Mouse (Mus musculus) CH12.LX (cell line): ENCODE measurements around the gene S1pr3. TPM values are rescaled to one million over a fixed set of nuclear protein-coding genes. Genes with fewer than 3 reads are reported as not detected.

Experiments used
- DNase-seq: peaks from one replicate; pipeline ENCODE4 v3.0.0-alpha.2; 2013; ENCODE audit errors: extremely low read depth
- H3K27ac ChIP-seq: 2 replicates; pipeline ENCODE4 v1.5.1; 2012; ENCODE audit warnings: low read depth, mild to moderate bottlenecking, control low read depth, moderate library complexity; ENCODE audit not compliant: insufficient read depth
- H3K27me3 ChIP-seq: replicated peaks from 2 replicates; pipeline ENCODE3; 2012; ENCODE audit warnings: inconsistent platforms
- H3K36me3 ChIP-seq, 2 experiments: replicated peaks in 1 of 2; 2 replicates each; pipeline versions ENCODE3 to v1.6.1; 2012; ENCODE audit warnings: inconsistent platforms in 1 of 2, low read length in 1 of 2, mild to moderate bottlenecking in 1 of 2, mixed read lengths in 1 of 2, moderate library complexity in 1 of 2; ENCODE audit not compliant: control insufficient read depth in 1 of 2, insufficient read depth in 1 of 2
- H3K4me1 ChIP-seq, 2 experiments: 2 replicates each; pipeline ENCODE4 v1.6.1; 2012; ENCODE audit warnings: inconsistent platforms in 1 of 2, moderate library complexity in 1 of 2; ENCODE audit not compliant: insufficient read depth in 2 of 2, control insufficient read depth in 1 of 2
- H3K4me2 ChIP-seq: 2 replicates; pipeline ENCODE4 v1.6.1; 2012; ENCODE audit warnings: low read depth, mild to moderate bottlenecking, control low read depth; ENCODE audit not compliant: poor library complexity, insufficient read depth, severe bottlenecking
- H3K4me3 ChIP-seq, 3 experiments: fragments of 150-350 bp in 1 of 3; sonication (generic) in 1 of 3; replicated peaks in 1 of 3; 2 replicates each; pipeline versions ENCODE3 to v1.5.1; 2011 to 2012; ENCODE audit warnings: low read depth in 2 of 3, low read length in 2 of 3, mild to moderate bottlenecking in 2 of 3, moderate library complexity in 2 of 3, control low read depth in 1 of 3, improper control_type of control experiment in 1 of 3, inconsistent platforms in 1 of 3, mixed read lengths in 1 of 3; ENCODE audit not compliant: poor library complexity in 1 of 3
- H3K79me2 ChIP-seq: replicated peaks from 2 replicates; pipeline ENCODE4 v1.6.1; 2012; ENCODE audit warnings: mild to moderate bottlenecking, moderate library complexity; ENCODE audit not compliant: control insufficient read depth, poor library complexity, insufficient read depth, severe bottlenecking; ENCODE audit errors: extremely low read depth
- H3K9ac ChIP-seq: 2 replicates; pipeline ENCODE4 v1.6.1; 2012; ENCODE audit warnings: low read depth, mild to moderate bottlenecking, control low read depth, moderate library complexity; ENCODE audit not compliant: insufficient read depth
- H3K9me3 ChIP-seq: replicated peaks from 2 replicates; pipeline ENCODE3; 2012; ENCODE audit warnings: low read length, inconsistent platforms, mixed read lengths
- CTCF ChIP-seq, 2 experiments: IDR thresholded peaks in 1 of 2; conservative IDR thresholded peaks in 1 of 2; 2 replicates each; pipeline ENCODE4 v1.5.1; 2011 to 2012; ENCODE audit warnings: low read depth in 2 of 2, low read length in 2 of 2, improper control_type of control experiment in 1 of 2, inconsistent platforms in 1 of 2, mild to moderate bottlenecking in 1 of 2, moderate library complexity in 1 of 2
- E2F4 ChIP-seq: IDR thresholded peaks from 2 replicates; pipeline ENCODE4 v1.6.1; 2011; ENCODE audit warnings: low read depth, low read length, improper control_type of control experiment; ENCODE audit not compliant: insufficient replicate concordance
- ELF1 ChIP-seq: IDR thresholded peaks from 2 replicates; pipeline ENCODE4 v1.6.1; 2014; ENCODE audit warnings: low read depth, mild to moderate bottlenecking, inconsistent platforms, low read length, improper control_type of control experiment
- ETS1 ChIP-seq: conservative IDR thresholded peaks from 2 replicates; pipeline ENCODE4 v1.6.1; 2012; ENCODE audit warnings: low read depth, mild to moderate bottlenecking, inconsistent platforms, low read length, improper control_type of control experiment, moderate library complexity
- IRF4 ChIP-seq: IDR thresholded peaks from 2 replicates; pipeline ENCODE4 v1.6.1; 2014; ENCODE audit warnings: low read depth, mild to moderate bottlenecking, inconsistent platforms, low read length, improper control_type of control experiment
- JUN ChIP-seq: IDR thresholded peaks from 2 replicates; pipeline ENCODE4 v1.6.1; 2011; ENCODE audit warnings: low read depth, mild to moderate bottlenecking, low read length, improper control_type of control experiment, moderate library complexity; ENCODE audit not compliant: insufficient read depth
- MAZ ChIP-seq: IDR thresholded peaks from 2 replicates; pipeline ENCODE4 v1.6.1; 2012; ENCODE audit warnings: low read depth, mild to moderate bottlenecking, inconsistent platforms, low read length, improper control_type of control experiment, moderate library complexity
- NRF1 ChIP-seq: IDR thresholded peaks from 2 replicates; pipeline ENCODE4 v1.6.1; 2014; ENCODE audit warnings: low read depth, mild to moderate bottlenecking, inconsistent platforms, low read length, improper control_type of control experiment, moderate library complexity
- RAD21 ChIP-seq: IDR thresholded peaks from 2 replicates; pipeline ENCODE4 v1.6.1; 2011; ENCODE audit warnings: low read depth, mild to moderate bottlenecking, low read length, improper control_type of control experiment, moderate library complexity
- RCOR1 ChIP-seq: conservative IDR thresholded peaks from 2 replicates; pipeline ENCODE4 v1.6.1; 2012; ENCODE audit warnings: low read depth, mild to moderate bottlenecking, inconsistent platforms, low read length, improper control_type of control experiment
- SIN3A ChIP-seq: IDR thresholded peaks from 2 replicates; pipeline ENCODE4 v1.6.1; 2012; ENCODE audit warnings: low read length, improper control_type of control experiment, inconsistent platforms
- TCF12 ChIP-seq: IDR thresholded peaks from 2 replicates; pipeline ENCODE4 v1.6.1; 2014; ENCODE audit warnings: low read depth, mild to moderate bottlenecking, inconsistent platforms, low read length, improper control_type of control experiment
- USF1 ChIP-seq: IDR thresholded peaks from 2 replicates; pipeline ENCODE4 v1.6.1; 2014; ENCODE audit warnings: low read depth, mild to moderate bottlenecking, inconsistent platforms, low read length, improper control_type of control experiment
- ZNF384 ChIP-seq: IDR thresholded peaks from 2 replicates; pipeline ENCODE4 v1.6.1; 2012; ENCODE audit warnings: low read depth, low read length, improper control_type of control experiment, inconsistent platforms
- dilution Hi-C: fragments of 300-500 bp; cut with MboI; formaldehyde crosslinking; loops from 2 replicates; pipeline ENCODE4 v1.14.3; 2020; ENCODE audit warnings: low sequenced_read_pairs; ENCODE audit not compliant: extremely low pct_unique_long_range_greater_than_20kb, extremely low pct_ligation_motif_present
- in situ Hi-C: fragments of 300-500 bp; cut with MboI; formaldehyde crosslinking; loops from 3 replicates; pipeline ENCODE4 v1.14.3; 2019; ENCODE audit warnings: low sequenced_read_pairs, low pct_ligation_motif_present, low pct_unique_long_range_greater_than_20kb, mixed read lengths
- polyA plus RNA-seq: library from polyadenylated mRNA; unstranded; fragments of >175 nt; gene quantifications from 2 replicates; pipeline ENCODE4 v1.2.1, GENCODE M21; 2012; ENCODE audit warnings: low read depth; ENCODE audit not compliant: insufficient read length
- total RNA-seq, 2 experiments: library from RNA; depleted of rRNA; stranded (reverse); fragments of 300-350 nt in 1 of 2; fragments of >200 nt in 1 of 2; gene quantifications; 2 replicates each; pipeline ENCODE4 v1.2.3; 2012 to 2014

S1pr3 gene
- total and polyA plus RNA-seq, 3 experiments = 7.5 to 33.4 (median 8.6) TPM

DNA sequence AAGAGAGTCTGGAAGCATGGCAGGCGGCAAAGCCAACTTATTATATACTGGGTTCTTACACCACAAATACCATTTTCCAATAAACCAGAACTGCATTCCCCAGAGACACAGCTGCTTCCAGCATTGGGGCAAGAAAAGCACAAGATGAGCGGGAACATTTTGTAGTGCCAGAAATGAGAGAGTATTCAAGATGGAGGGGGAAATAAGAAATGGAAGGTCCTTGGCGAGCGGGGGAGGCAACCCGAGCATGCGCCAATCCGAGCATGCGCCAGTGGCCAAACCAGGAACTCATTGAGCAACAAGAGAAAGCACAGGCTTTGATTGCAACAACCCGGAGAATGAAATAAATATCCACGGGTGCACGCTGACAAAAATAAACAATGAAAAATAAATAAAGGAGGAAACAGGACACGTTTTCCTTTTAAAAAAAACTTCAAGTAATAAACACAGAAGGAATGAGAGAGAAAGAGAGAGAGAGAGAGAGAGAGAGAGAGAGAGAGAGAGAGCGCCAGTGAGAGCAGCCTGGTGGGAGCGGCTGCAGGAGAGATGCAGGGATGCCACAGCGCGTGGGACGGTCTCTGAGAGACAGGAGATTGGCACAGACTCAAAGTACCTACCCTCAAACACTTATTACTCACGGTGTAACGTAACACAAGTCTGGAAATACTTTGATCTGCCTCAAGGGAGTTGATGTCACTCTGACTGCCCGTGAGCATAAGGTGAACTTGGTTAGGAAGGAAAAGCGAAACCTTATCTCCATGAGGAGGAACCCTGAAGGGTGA, 34.2 kb upstream of the S1pr3 start:
- Histone ChIP-seq H3K4me2 (no peak overlapping the region), H3K79me2 (no peaks in the 10 kb centered on the region), H3K27me3 (no peaks in the 10 kb centered on the region), H3K4me3 (no peak overlapping the region), H3K36me3 (no peaks in the 10 kb centered on the region), H3K9ac (no peak overlapping the region), H3K4me1 (peaks cover 6 to 31% of the 10 kb centered on the region in 2 experiments), H3K9me3 (peaks cover 3% of the 10 kb centered on the region), H3K27ac (no peak overlapping the region)
- dilution Hi-C loops (no loop called here), in situ Hi-C loops (no loop called here)
- TF ChIP-seq RAD21 = no peak
- no peak for TF ChIP-seq MAZ
- no peak for TF ChIP-seq JUN
- TF ChIP-seq CTCF (conservative IDR thresholded peaks at IDR 0.05 in 1 of 2, IDR thresholded peaks at IDR 0.05 in 1 of 2; ENCODE audit: low read depth in 2 of 2, low read length in 2 of 2) = no peak
- TF ChIP-seq NRF1 = no peak
- TF ChIP-seq ELF1 = no peak
- TF ChIP-seq E2F4 = no peak
- TF ChIP-seq IRF4 = no peak
- TF ChIP-seq TCF12 = no peak
- no peak for TF ChIP-seq SIN3A
- DNase-seq = no peak

DNA sequence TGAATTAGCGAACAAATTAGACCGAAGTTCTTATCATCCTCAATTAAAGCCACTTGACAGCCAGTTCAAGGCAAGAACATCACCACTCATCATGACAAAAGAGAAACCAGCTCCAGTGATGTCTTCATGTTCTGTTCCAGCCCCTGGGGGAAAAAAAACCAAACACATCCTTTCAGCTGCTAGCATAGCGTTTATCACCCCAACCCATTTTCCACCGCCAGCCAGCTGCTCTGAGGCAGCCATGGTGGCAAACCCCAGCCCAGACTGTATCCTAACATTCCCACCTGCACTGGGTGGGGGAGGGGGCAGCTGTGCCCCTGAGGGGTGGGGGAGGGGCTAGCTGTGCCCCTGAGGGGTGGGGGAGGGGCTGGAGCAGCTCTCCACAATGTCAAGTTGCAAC, 30.3 kb upstream of the S1pr3 start:
- Histone ChIP-seq H3K9ac (no peak overlapping the region), H3K4me1 (peaks cover 1 to 25% of the 10 kb centered on the region in 2 experiments), H3K27ac (no peak overlapping the region), H3K9me3 (peaks cover 12% of the 10 kb centered on the region), H3K36me3 (peaks cover 0 to 2% of the 10 kb centered on the region in 2 experiments), H3K79me2 (no peaks in the 10 kb centered on the region), H3K4me3 (no peak overlapping the region), H3K27me3 (no peaks in the 10 kb centered on the region), H3K4me2 (no peak overlapping the region)
- TF ChIP-seq ZNF384 (0 out of 2 replicates have a peak, but pooled peaks have one; percentile 16), RCOR1 (no peak), USF1 (no peak), ETS1 (peak; percentile 30; the same call in 1 of the 2 replicates)
- in situ Hi-C loops (no loop called here), dilution Hi-C loops (no loop called here)
- DNase-seq = no peak
